Mouse (Mus musculus) limb, embryonic 11.5 days (tissue): ENCODE data around the gene Sptan1. TPM values are rescaled to one million over a fixed set of nuclear protein-coding genes. Genes with fewer than 3 reads are reported as not detected.

ENCODE experiments used
- ATAC-seq: fragments of 200-750 bp; cut with Nextera tagmentation; 2 replicates; pipeline ENCODE4 v1.8.0; 2017; ENCODE audit warnings: low read depth; ENCODE audit not compliant: insufficient number of reproducible peaks, low FRiP score, low TSS enrichment
- DNase-seq: peaks from one replicate; pipeline ENCODE4 v3.0.0-alpha.2; 2015; ENCODE audit warnings: low spot score
- H3K27ac ChIP-seq: fragments of 300-500 bp; sonication (generic); replicated peaks from 2 replicates; pipeline ENCODE4 v1.5.1; 2014; ENCODE audit warnings: low read depth, mild to moderate bottlenecking, low read length
- H3K27me3 ChIP-seq: fragments of 300-500 bp; sonication (generic); 2 replicates; pipeline ENCODE4 v1.6.1; 2014; ENCODE audit warnings: mild to moderate bottlenecking, low read length, mixed read lengths; ENCODE audit not compliant: control insufficient read depth, insufficient read depth
- H3K36me3 ChIP-seq: fragments of 300-500 bp; sonication (generic); 2 replicates; pipeline ENCODE4 v1.6.1; 2014; ENCODE audit warnings: mild to moderate bottlenecking, low read length, moderate library complexity, mixed read lengths; ENCODE audit not compliant: control insufficient read depth, insufficient read depth
- H3K4me1 ChIP-seq: fragments of 300-500 bp; sonication (generic); 2 replicates; pipeline ENCODE4 v1.6.1; 2014; ENCODE audit warnings: low read length, mixed read lengths; ENCODE audit not compliant: control insufficient read depth, insufficient read depth
- H3K4me2 ChIP-seq: fragments of 300-500 bp; sonication (generic); 2 replicates; pipeline ENCODE4 v1.6.1; 2014; ENCODE audit warnings: low read depth, mild to moderate bottlenecking, moderate library complexity; ENCODE audit not compliant: severe bottlenecking
- H3K4me3 ChIP-seq: fragments of 300-500 bp; sonication (generic); 2 replicates; pipeline ENCODE4 v1.5.1; 2014; ENCODE audit warnings: low read depth, low read length
- H3K9ac ChIP-seq: fragments of 300-500 bp; sonication (generic); 2 replicates; pipeline ENCODE4 v1.6.1; 2014; ENCODE audit warnings: mild to moderate bottlenecking, low read length
- H3K9me3 ChIP-seq: fragments of 300-500 bp; sonication (generic); 2 replicates; pipeline ENCODE4 v1.6.1; 2016; ENCODE audit warnings: low read length; ENCODE audit not compliant: control insufficient read depth
- WGBS: fragments of 180-500 bp; shearing (Covaris S2); extraction: QIAGEN DNeasy Blood & Tissue Kit; methylation state at CpG from one replicate; pipeline ENCODE4 v1.1.7; 2014; 5-methylcytosine and 5-hydroxymethylcytosine counted together
- polyA plus RNA-seq: library from polyadenylated mRNA; unstranded; fragments of >200 nt; fragmentation: Nextera tagmentation; extraction: Ambion mirVana; gene quantifications from 2 replicates; pipeline ENCODE4 v1.2.1, GENCODE M21; 2014

Gene Sptan1
- polyA plus RNA-seq, 1 experiment from 2014 or later: 89.9 TPM

DNA sequence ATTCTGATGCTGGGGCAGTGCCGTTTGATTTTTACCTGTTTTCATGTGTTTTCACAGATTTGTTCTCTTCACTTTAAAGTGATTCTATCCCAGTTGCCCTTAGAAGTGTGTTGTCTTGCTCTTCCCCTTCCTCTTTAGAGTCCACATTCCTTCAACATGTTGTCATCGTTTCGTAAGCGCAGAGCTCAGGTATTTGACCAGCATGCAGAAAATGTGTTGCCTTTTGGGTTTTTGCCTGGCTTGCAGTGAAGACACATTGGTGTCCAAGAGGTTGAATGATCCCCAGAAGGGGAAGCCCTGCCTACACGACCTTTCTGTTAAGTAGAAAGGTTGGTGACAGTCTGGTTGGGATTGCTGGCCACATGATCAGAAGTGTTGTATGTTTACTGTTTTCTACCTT is 3.3 kb downstream of the Sptan1 start:
- Histone ChIP-seq H3K4me2 (no peak overlapping the region), H3K9ac (no peak overlapping the region), H3K27me3 (no peaks in the 10 kb centered on the region), H3K36me3 (no peaks in the 10 kb centered on the region), H3K27ac (no peak overlapping the region), H3K4me3 (no peak overlapping the region), H3K9me3 (no peaks in the 10 kb centered on the region), H3K4me1 (peaks cover 4% of the 10 kb centered on the region; the same call in 1 of the 2 replicates)
- 84% methylated on average over 5 of the region's 5 CpGs for WGBS
- ATAC-seq (no peak), DNase-seq (no peak)

DNA sequence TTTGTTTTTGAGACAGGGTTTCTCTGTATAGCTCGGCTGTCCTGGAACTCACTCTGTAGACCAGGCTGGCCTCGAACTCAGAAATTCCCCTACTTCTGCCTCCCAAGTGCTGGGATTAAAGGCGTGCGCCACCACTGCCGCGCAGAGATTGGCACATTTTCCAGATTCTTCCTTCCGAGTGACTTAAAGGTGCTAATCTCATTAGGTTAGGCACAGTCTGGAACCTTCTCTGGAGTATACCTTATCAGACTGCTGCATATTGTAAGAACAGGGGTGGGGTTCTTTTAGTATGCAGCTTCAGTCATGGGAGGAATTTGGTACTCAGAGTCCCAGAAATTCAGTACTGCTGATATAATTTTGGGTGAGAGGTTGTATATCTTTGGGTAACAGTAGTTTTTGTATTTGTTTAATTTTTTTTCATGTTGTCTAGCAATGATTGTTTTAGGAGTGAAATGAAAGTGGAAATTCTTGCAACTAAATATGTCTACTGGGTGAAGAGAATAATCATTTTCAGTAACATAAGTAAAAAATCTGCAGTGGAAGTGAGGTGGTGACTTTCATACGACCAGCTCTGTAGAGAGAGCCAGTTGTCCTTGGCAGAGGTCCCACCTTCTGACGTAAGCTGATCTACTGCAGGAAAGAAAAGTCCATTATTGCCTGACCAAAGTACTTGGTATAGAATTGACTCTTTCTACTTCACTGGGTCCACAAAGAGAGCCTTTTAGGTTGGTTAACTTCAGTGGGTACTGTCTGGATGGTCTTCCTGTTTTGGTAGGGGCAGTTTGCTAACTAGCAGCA is 6.7 kb downstream of the Sptan1 start:
- Histone ChIP-seq H3K27me3 (no peaks in the 10 kb centered on the region), H3K36me3 (no peaks in the 10 kb centered on the region; the same call in 1 of the 2 replicates), H3K4me3 (no peak overlapping the region), H3K4me1 (peaks cover under 1% of the 10 kb centered on the region; the same call in 1 of the 2 replicates), H3K9me3 (no peaks in the 10 kb centered on the region), H3K9ac (no peak overlapping the region), H3K4me2 (no peak overlapping the region), H3K27ac (no peak overlapping the region)
- 85% methylated on average over 9 of the region's 9 CpGs for WGBS
- no peak for ATAC-seq
- no peak for DNase-seq

DNA sequence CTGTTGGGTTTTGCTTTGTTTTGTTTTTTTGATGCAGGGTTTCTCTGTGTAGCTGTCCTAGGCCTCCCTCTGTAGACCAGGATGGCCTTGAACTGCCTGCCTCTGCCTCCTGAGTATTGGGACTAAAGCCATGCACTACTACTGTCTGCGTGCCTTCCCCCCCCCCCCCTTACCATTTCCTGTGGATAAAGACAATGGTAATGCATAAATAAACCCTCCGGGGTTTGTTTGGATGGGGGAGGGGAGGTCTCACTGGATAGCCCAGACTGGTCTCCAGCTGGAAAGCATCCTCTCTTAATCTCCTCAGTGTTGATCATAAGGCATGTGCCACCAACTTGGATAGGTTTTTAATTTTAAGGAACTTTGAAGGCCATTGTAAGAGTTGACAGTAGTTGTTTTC is 8.2 kb downstream of the Sptan1 start:
- WGBS: 40% methylated on average over 2 of the region's 2 CpGs
- no peaks in the 10 kb centered on the region for H3K27me3 ChIP-seq

DNA sequence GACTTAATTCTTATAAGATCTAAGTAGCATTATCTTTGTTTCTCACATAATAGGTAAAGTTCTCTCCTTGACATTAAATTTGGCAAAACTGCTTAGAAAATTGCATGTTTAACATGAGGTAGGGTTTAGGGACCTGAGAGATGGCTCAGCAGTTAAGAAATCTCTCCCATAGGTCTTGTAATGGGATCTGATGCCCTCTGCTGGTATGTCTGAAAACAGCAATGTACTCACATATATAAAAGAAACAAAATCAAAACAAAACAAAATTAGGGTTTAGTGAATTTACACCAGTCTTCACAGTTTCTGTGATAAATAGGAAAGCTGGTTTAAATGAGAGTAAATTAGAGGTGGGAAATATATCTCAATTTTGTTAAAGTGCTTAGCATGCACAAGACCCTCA is 11.9 kb downstream of the Sptan1 start:
- Histone ChIP-seq H3K27me3 (no peaks in the 10 kb centered on the region), H3K4me1 (no peaks in the 10 kb centered on the region), H3K9me3 (no peaks in the 10 kb centered on the region), H3K27ac (no peak overlapping the region), H3K4me2 (no peak overlapping the region), H3K4me3 (no peak overlapping the region), H3K9ac (no peak overlapping the region), H3K36me3 (peaks cover 13% of the 10 kb centered on the region; the same call in 1 of the 2 replicates)
- DNase-seq (peak; percentile 27), ATAC-seq (no peak)

More for the DNA sequence above, 8.2 kb downstream of the Sptan1 start:
- ATAC-seq (no peak), DNase-seq (no peak)
- Histone ChIP-seq H3K4me3 (no peak overlapping the region), H3K9me3 (no peaks in the 10 kb centered on the region), H3K4me2 (no peak overlapping the region), H3K27ac (no peak overlapping the region), H3K9ac (no peak overlapping the region), H3K36me3 (peaks cover 3% of the 10 kb centered on the region; the same call in 1 of the 2 replicates), H3K4me1 (no peaks in the 10 kb centered on the region)

DNA sequence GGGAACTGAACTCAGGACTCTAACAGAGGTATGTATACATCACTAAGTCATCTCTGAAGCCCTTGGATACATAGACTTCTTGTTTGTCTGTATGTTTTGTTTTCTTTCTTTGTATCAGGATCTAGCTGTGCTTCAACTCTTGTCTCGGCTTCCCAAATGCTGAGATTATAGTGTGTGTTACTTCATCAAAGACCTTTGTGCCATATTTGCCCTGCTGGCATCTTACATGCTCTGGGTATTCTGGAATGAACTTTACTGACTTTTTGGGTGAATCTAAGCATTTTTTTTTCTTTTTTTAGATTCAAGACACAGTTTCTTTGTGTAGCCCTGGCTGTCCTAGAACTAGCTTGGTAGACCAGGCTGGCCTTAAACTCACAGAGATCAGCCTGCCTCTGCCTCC is 15.3 kb downstream of the Sptan1 start:
- ATAC-seq (no peak), DNase-seq (no peak)
- H3K4me3 ChIP-seq: no peak overlapping the region
- no peak overlapping the region for H3K9ac ChIP-seq
- 92% methylated on average over 1 of the region's 1 CpGs for WGBS
- peaks cover 25% of the 10 kb centered on the region; the same call in 1 of the 2 replicates for H3K36me3 ChIP-seq
- no peaks in the 10 kb centered on the region for H3K9me3 ChIP-seq
- H3K27me3 ChIP-seq: no peaks in the 10 kb centered on the region
- H3K4me1 ChIP-seq: no peaks in the 10 kb centered on the region
- no peak overlapping the region for H3K27ac ChIP-seq
- no peak overlapping the region for H3K4me2 ChIP-seq

DNA sequence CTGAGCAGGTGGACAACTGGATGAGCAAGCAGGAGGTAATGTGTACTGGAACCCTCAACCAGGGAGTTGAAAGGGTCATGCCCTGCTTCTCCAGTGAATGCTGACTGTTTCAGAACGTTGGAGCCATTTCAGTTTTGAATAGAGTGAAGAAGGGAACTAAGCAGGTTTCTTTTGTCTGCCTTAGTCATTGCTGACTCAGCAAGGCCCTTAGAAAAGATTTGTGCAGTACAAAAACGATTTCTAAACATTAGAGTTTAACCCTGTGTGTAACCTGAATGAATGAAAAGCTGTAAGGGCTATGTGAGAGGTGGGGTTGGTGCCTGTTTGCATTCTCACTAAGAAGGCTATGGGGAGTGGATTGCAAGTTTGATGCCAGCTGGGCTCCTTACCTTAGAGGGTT is 26.6 kb downstream of the Sptan1 start:
- Histone ChIP-seq H3K4me2 (no peak overlapping the region), H3K9me3 (no peaks in the 10 kb centered on the region), H3K27me3 (no peaks in the 10 kb centered on the region), H3K4me3 (no peak overlapping the region), H3K27ac (no peak overlapping the region), H3K36me3 (peaks cover 18% of the 10 kb centered on the region), H3K9ac (no peak overlapping the region), H3K4me1 (no peaks in the 10 kb centered on the region)
- ATAC-seq (no peak), DNase-seq (no peak)
- WGBS: 69% methylated on average over 2 of the region's 2 CpGs

DNA sequence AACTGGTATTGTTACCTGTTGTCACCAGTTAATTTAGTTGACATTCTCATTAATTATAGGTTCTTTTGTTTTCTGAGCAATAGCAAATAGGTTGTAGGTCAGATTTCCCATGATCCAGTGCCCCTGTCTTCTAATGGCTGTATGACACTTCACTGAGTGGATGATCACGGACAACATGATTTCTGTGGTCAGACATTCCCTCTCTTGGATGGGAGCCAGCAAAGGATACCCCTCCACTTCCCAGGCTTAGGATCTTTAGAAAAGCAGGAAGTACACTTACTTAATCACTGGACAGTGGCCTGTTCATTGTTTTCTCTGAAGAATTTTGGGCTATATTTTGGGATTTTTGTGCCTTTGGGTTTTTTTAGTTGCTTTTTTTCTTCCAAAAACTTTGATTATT is 43.7 kb downstream of the Sptan1 start:
- H3K27me3 ChIP-seq: no peaks in the 10 kb centered on the region
- no peaks in the 10 kb centered on the region for H3K9me3 ChIP-seq
- H3K27ac ChIP-seq: no peak overlapping the region
- no peak overlapping the region for H3K4me2 ChIP-seq
- DNase-seq: no peak
- no peak overlapping the region for H3K4me3 ChIP-seq
- peaks cover 34% of the 10 kb centered on the region for H3K36me3 ChIP-seq
- WGBS: 76% methylated on average over 1 of the region's 1 CpGs
- H3K4me1 ChIP-seq: no peaks in the 10 kb centered on the region
- H3K9ac ChIP-seq: no peak overlapping the region
- ATAC-seq: no peak

DNA sequence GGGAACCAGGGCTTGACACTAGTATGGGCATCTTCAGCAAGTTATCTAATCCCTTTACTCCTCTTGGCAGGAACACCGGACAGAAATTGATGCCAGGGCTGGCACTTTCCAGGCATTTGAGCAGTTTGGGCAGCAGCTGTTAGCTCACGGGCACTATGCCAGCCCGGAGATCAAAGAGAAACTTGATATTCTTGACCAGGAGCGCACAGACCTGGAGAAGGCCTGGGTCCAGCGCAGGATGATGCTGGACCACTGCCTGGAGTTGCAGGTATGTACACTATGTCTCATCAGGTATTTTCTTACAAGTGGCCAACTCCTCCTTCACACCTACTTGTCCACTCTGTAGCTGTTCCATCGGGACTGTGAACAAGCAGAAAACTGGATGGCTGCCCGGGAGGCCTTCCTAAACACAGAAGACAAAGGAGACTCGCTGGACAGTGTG is 45.5 kb downstream of the Sptan1 start:
- Histone ChIP-seq H3K4me1 (no peaks in the 10 kb centered on the region), H3K27me3 (no peaks in the 10 kb centered on the region), H3K4me2 (no peak overlapping the region), H3K36me3 (peaks cover 44% of the 10 kb centered on the region), H3K27ac (no peak overlapping the region), H3K4me3 (no peak overlapping the region), H3K9me3 (no peaks in the 10 kb centered on the region), H3K9ac (no peak overlapping the region)
- DNase-seq (no peak), ATAC-seq (no peak)
- 94% methylated on average over 8 of the region's 8 CpGs for WGBS
